Mouse (Mus musculus): ENCODE results near the gene Sgms2. TPM values are rescaled to one million over a fixed set of nuclear protein-coding genes. Genes with fewer than 3 reads are reported as not detected.

Gene Sgms2
- polyA plus RNA-seq, 1 experiment from 2014 or later: 12.5 TPM

DNA sequence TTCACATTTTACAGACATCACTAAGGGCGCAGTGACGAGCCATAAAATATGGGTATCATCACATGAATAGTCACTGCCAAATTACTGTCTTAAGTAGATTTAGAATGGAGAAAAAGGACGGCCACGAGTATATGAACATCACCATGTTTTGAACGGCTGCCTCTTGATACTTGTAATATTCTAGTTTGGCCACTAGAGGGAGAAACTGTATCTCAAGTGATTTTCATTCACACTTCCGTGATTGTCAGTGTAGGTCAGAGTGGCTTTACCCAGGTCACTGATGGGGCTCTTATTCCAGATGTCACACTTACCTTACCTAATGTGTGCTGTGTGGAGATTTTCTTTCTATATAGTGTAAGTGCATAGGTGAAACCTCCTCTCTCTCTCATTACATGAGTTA lies 191.3 kb downstream of the Sgms2 start:
- no peaks in the 10 kb centered on the region for H3K36me3 ChIP-seq (ENCODE audit: control insufficient read depth, insufficient read depth, low read length)
- H3K27ac ChIP-seq (ENCODE audit: low read depth, low read length): no peak overlapping the region
- WGBS: 9% methylated on average over 6 of the region's 6 CpGs
- no peak overlapping the region for H3K4me3 ChIP-seq (ENCODE audit: low read length)
- H3K27me3 ChIP-seq (ENCODE audit: control insufficient read depth, insufficient read depth, low read length): no peaks in the 10 kb centered on the region
- no peak for ATAC-seq (ENCODE audit: low FRiP score, low TSS enrichment)
- no peak overlapping the region for H3K9ac ChIP-seq (ENCODE audit: low read depth, low read length)
- H3K4me1 ChIP-seq (ENCODE audit: control insufficient read depth, insufficient read depth, low read length): 0 out of 2 replicates have a peak, but pooled peaks cover 4% of the 10 kb centered on the region
- no peak overlapping the region for H3K4me2 ChIP-seq (replicated peaks; ENCODE audit: low read depth, low read length)
- no peaks in the 10 kb centered on the region for H3K9me3 ChIP-seq (ENCODE audit: control insufficient read depth, low read length)

DNA sequence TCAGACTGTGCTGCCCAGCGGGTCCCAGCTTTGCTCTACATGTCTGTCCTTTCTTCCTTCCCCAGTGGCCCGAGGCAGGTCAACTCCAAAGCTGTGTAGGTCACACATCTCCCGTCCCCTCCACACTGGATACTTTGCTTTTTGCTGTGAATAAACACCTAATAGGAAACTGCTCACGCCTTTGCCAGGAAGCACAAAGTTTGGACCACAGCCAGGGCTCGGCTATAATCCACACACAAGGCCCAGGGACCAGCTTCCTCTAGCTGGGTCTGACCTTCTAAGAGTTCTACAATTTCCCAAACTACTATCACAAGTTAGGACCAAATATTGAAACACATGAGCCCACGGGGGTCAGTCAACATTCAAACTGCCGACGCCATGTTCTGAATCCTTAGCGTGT lies 192.1 kb downstream of the Sgms2 start:
- no peak overlapping the region for H3K27ac ChIP-seq (ENCODE audit: low read depth, low read length)
- no peak for ATAC-seq (ENCODE audit: low FRiP score, low TSS enrichment)
- H3K9ac ChIP-seq (ENCODE audit: low read depth, low read length): no peak overlapping the region
- 0 out of 2 replicates have a peak, but pooled peaks cover 4% of the 10 kb centered on the region for H3K4me1 ChIP-seq (ENCODE audit: control insufficient read depth, insufficient read depth, low read length)
- H3K27me3 ChIP-seq (ENCODE audit: control insufficient read depth, insufficient read depth, low read length): no peaks in the 10 kb centered on the region
- H3K36me3 ChIP-seq (ENCODE audit: control insufficient read depth, insufficient read depth, low read length): no peaks in the 10 kb centered on the region
- no peak overlapping the region for H3K4me2 ChIP-seq (replicated peaks; ENCODE audit: low read depth, low read length)
- no peaks in the 10 kb centered on the region for H3K9me3 ChIP-seq (ENCODE audit: control insufficient read depth, low read length)
- H3K4me3 ChIP-seq (ENCODE audit: low read length): no peak overlapping the region
- 77% methylated on average over 9 of the region's 9 CpGs for WGBS

DNA sequence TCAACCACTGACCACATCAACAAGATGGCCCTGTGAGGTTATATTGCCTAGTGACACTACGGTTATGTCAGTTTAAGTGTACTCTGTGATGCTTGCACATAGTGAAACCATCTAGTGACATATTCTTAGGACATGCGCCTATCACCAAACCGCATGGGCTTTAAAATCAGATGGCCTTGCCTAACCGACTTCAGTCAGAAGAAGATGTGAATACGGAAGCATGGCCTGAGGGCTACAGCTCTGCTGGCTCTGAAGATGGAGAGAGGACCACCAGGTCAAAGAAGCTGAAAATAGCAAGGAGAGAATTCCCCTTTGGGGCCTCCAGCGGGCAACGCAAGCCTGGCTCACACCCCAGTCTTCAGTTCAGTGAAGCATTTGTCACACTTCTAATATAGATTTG lies 194.3 kb downstream of the Sgms2 start:
- no peak overlapping the region for H3K4me2 ChIP-seq (replicated peaks; ENCODE audit: low read depth, low read length)
- no peak overlapping the region for H3K4me3 ChIP-seq (ENCODE audit: low read length)
- H3K27ac ChIP-seq (ENCODE audit: low read depth, low read length): no peak overlapping the region
- H3K9ac ChIP-seq (ENCODE audit: low read depth, low read length): no peak overlapping the region
- 89% methylated on average over 7 of the region's 7 CpGs for WGBS
- no peaks in the 10 kb centered on the region for H3K9me3 ChIP-seq (ENCODE audit: control insufficient read depth, low read length)
- no peaks in the 10 kb centered on the region for H3K36me3 ChIP-seq (ENCODE audit: control insufficient read depth, insufficient read depth, low read length)
- no peaks in the 10 kb centered on the region for H3K27me3 ChIP-seq (ENCODE audit: control insufficient read depth, insufficient read depth, low read length)
- no peaks in the 10 kb centered on the region for H3K4me1 ChIP-seq (ENCODE audit: control insufficient read depth, insufficient read depth, low read length)
- ATAC-seq (ENCODE audit: low FRiP score, low TSS enrichment): no peak

- no peaks in the 10 kb centered on the region for H3K27me3 ChIP-seq (ENCODE audit: control insufficient read depth, insufficient read depth, low read length)
- no peaks in the 10 kb centered on the region for H3K9me3 ChIP-seq (ENCODE audit: control insufficient read depth, low read length)
- H3K4me3 ChIP-seq (ENCODE audit: low read length): no peak overlapping the region
- no peak overlapping the region for H3K9ac ChIP-seq (ENCODE audit: low read depth, low read length)
- no peak for ATAC-seq (ENCODE audit: low FRiP score, low TSS enrichment)
- H3K27ac ChIP-seq (ENCODE audit: low read depth, low read length): no peak overlapping the region
- H3K4me2 ChIP-seq (replicated peaks; ENCODE audit: low read depth, low read length): no peak overlapping the region
- WGBS: 85% methylated on average over 12 of the region's 12 CpGs
- H3K36me3 ChIP-seq (ENCODE audit: control insufficient read depth, insufficient read depth, low read length): no peaks in the 10 kb centered on the region
- no peaks in the 10 kb centered on the region for H3K4me1 ChIP-seq (ENCODE audit: control insufficient read depth, insufficient read depth, low read length)
Observed at GRCm38 (mm10) chr3:131295513-131296200, 195.6 kb downstream of the Sgms2 start.

GRCm38 (mm10) chr3:131294503-131294902 lies 196.7 kb downstream of the Sgms2 start:
- no peaks in the 10 kb centered on the region for H3K36me3 ChIP-seq (ENCODE audit: control insufficient read depth, insufficient read depth, low read length)
- 52% methylated on average over 3 of the region's 3 CpGs for WGBS
- no peak overlapping the region for H3K4me3 ChIP-seq (ENCODE audit: low read length)
- no peaks in the 10 kb centered on the region for H3K4me1 ChIP-seq (ENCODE audit: control insufficient read depth, insufficient read depth, low read length)
- no peak overlapping the region for H3K9ac ChIP-seq (ENCODE audit: low read depth, low read length)
- ATAC-seq (ENCODE audit: low FRiP score, low TSS enrichment): no peak
- no peaks in the 10 kb centered on the region for H3K9me3 ChIP-seq (ENCODE audit: control insufficient read depth, low read length)
- no peak overlapping the region for H3K27ac ChIP-seq (ENCODE audit: low read depth, low read length)
- H3K27me3 ChIP-seq (ENCODE audit: control insufficient read depth, insufficient read depth, low read length): no peaks in the 10 kb centered on the region
- no peak overlapping the region for H3K4me2 ChIP-seq (replicated peaks; ENCODE audit: low read depth, low read length)

GRCm38 (mm10) chr3:131292959-131293358 lies 198.3 kb downstream of the Sgms2 start:
- H3K4me2 ChIP-seq (replicated peaks; ENCODE audit: low read depth, low read length): no peak overlapping the region
- H3K4me3 ChIP-seq (ENCODE audit: low read length): no peak overlapping the region
- no peak for ATAC-seq (ENCODE audit: low FRiP score, low TSS enrichment)
- H3K4me1 ChIP-seq (ENCODE audit: control insufficient read depth, insufficient read depth, low read length): no peaks in the 10 kb centered on the region
- no peak overlapping the region for H3K9ac ChIP-seq (ENCODE audit: low read depth, low read length)
- H3K9me3 ChIP-seq (ENCODE audit: control insufficient read depth, low read length): no peaks in the 10 kb centered on the region
- H3K27ac ChIP-seq (ENCODE audit: low read depth, low read length): no peak overlapping the region
- WGBS: 78% methylated on average over 3 of the region's 3 CpGs
- H3K36me3 ChIP-seq (ENCODE audit: control insufficient read depth, insufficient read depth, low read length): no peaks in the 10 kb centered on the region
- H3K27me3 ChIP-seq (ENCODE audit: control insufficient read depth, insufficient read depth, low read length): no peaks in the 10 kb centered on the region

DNA sequence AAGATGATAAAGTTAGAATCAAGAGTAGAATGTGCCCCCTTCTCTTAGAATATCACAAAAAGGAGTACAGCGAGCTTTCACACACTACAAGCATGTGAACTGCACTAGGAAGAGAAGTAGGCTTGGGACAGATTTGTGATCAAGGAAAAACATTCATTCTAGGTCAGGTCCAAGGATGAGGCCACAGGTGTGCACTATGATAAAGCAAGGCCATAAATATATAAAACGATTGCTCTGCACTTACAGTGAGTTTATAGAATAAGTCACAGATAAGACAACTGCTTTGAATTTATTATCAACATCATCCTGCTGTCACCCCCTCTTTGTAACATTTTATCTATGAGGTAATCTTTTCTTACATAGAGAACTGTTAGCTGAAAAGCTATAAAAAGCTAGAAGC lies 198.9 kb downstream of the Sgms2 start:
- Histone ChIP-seq H3K9me3 (ENCODE audit: control insufficient read depth, low read length) (no peaks in the 10 kb centered on the region), H3K4me1 (ENCODE audit: control insufficient read depth, insufficient read depth, low read length) (no peaks in the 10 kb centered on the region), H3K27ac (ENCODE audit: low read depth, low read length) (no peak overlapping the region), H3K4me2 (replicated peaks; ENCODE audit: low read depth, low read length) (no peak overlapping the region), H3K9ac (ENCODE audit: low read depth, low read length) (no peak overlapping the region), H3K27me3 (ENCODE audit: control insufficient read depth, insufficient read depth, low read length) (no peaks in the 10 kb centered on the region), H3K36me3 (ENCODE audit: control insufficient read depth, insufficient read depth, low read length) (no peaks in the 10 kb centered on the region), H3K4me3 (ENCODE audit: low read length) (no peak overlapping the region)
- no peak for ATAC-seq (ENCODE audit: low FRiP score, low TSS enrichment)
- WGBS: 94% methylated on average over 2 of the region's 2 CpGs

- Histone ChIP-seq H3K27me3 (ENCODE audit: control insufficient read depth, insufficient read depth, low read length) (no peaks in the 10 kb centered on the region), H3K4me3 (ENCODE audit: low read length) (no peak overlapping the region), H3K9ac (ENCODE audit: low read depth, low read length) (no peak overlapping the region), H3K4me1 (ENCODE audit: control insufficient read depth, insufficient read depth, low read length) (no peaks in the 10 kb centered on the region), H3K9me3 (ENCODE audit: control insufficient read depth, low read length) (no peaks in the 10 kb centered on the region), H3K4me2 (replicated peaks; ENCODE audit: low read depth, low read length) (no peak overlapping the region), H3K27ac (ENCODE audit: low read depth, low read length) (no peak overlapping the region), H3K36me3 (ENCODE audit: control insufficient read depth, insufficient read depth, low read length) (no peaks in the 10 kb centered on the region)
- WGBS: 77% methylated on average over 4 of the region's 4 CpGs
- ATAC-seq (ENCODE audit: low FRiP score, low TSS enrichment): no peak
Observed at GRCm38 (mm10) chr3:131291890-131292289, 199.3 kb downstream of the Sgms2 start.

DNA sequence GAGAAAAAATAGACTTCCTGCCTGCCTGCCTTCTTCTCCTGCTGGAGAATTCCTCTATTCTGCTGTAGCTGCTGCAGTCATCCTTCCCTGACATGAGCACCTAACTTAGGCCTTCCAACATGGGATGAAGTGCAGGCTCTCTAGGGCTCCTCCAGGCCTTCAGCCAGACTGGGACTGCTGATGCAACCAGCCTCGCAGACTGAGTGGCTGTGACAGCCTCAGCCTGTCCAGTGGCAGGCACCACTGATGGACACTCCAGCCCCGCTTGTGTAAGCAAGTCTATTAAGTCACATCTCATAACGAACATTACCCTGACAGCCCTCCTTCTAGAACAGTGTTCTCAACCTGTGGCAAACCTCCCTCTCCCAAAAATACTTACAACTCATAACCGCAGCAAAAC lies 217.1 kb downstream of the Sgms2 start:
- H3K36me3 ChIP-seq (ENCODE audit: control insufficient read depth, insufficient read depth, low read length): no peaks in the 10 kb centered on the region
- H3K9ac ChIP-seq (ENCODE audit: low read depth, low read length): no peak overlapping the region
- H3K4me3 ChIP-seq (ENCODE audit: low read length): no peak overlapping the region
- H3K9me3 ChIP-seq (ENCODE audit: control insufficient read depth, low read length): peaks cover 5% of the 10 kb centered on the region; the same call in 1 of the 2 replicates
- H3K4me1 ChIP-seq (ENCODE audit: control insufficient read depth, insufficient read depth, low read length): peaks cover 11% of the 10 kb centered on the region; the same call in 1 of the 2 replicates
- H3K27ac ChIP-seq (ENCODE audit: low read depth, low read length): no peak overlapping the region
- no peak overlapping the region for H3K4me2 ChIP-seq (replicated peaks; ENCODE audit: low read depth, low read length)
- 75% methylated on average over 4 of the region's 4 CpGs for WGBS
- no peak for ATAC-seq (ENCODE audit: low FRiP score, low TSS enrichment)
- H3K27me3 ChIP-seq (ENCODE audit: control insufficient read depth, insufficient read depth, low read length): no peaks in the 10 kb centered on the region

Data from kidney, embryonic 14.5 days (tissue).